Mouse (Mus musculus) limb, embryonic 15.5 days (tissue): ENCODE data around the gene Ccdc149. TPM values are rescaled to one million over a fixed set of nuclear protein-coding genes. Genes with fewer than 3 reads are reported as not detected.

Source experiments
- ATAC-seq: fragments of 200-750 bp; cut with Nextera tagmentation; 2 replicates; pipeline ENCODE4 v1.8.0; 2017; ENCODE audit warnings: low read depth, moderate TSS enrichment; ENCODE audit not compliant: insufficient number of reproducible peaks, low FRiP score, low TSS enrichment
- H3K27ac ChIP-seq: fragments of 300-500 bp; sonication (generic); 2 replicates; pipeline ENCODE4 v1.5.1; 2015; ENCODE audit warnings: moderate library complexity, mild to moderate bottlenecking, inconsistent platforms
- H3K27me3 ChIP-seq: fragments of 300-500 bp; sonication (generic); 2 replicates; pipeline ENCODE4 v1.6.1; 2015; ENCODE audit warnings: inconsistent platforms
- H3K36me3 ChIP-seq: fragments of 300-500 bp; sonication (generic); 2 replicates; pipeline ENCODE4 v1.6.1; 2015; ENCODE audit warnings: inconsistent platforms
- H3K4me1 ChIP-seq: fragments of 300-500 bp; sonication (generic); 2 replicates; pipeline ENCODE4 v1.6.1; 2015; ENCODE audit warnings: inconsistent platforms
- H3K4me2 ChIP-seq: fragments of 300-500 bp; sonication (generic); 2 replicates; pipeline ENCODE4 v1.6.1; 2015; ENCODE audit warnings: mild to moderate bottlenecking, inconsistent platforms
- H3K4me3 ChIP-seq: fragments of 300-500 bp; sonication (generic); 2 replicates; pipeline ENCODE4 v1.5.1; 2015; ENCODE audit warnings: mild to moderate bottlenecking, inconsistent platforms
- H3K9ac ChIP-seq: fragments of 300-500 bp; sonication (generic); 2 replicates; pipeline ENCODE4 v1.6.1; 2015; ENCODE audit warnings: inconsistent platforms
- H3K9me3 ChIP-seq: fragments of 300-500 bp; sonication (generic); 2 replicates; pipeline ENCODE4 v1.6.1; 2016; ENCODE audit warnings: inconsistent platforms
- WGBS: fragments of 180-500 bp; shearing (Covaris S2); methylation state at CpG from one replicate; pipeline ENCODE4 v1.1.7; 2015; 5-methylcytosine and 5-hydroxymethylcytosine counted together
- polyA plus RNA-seq: library from polyadenylated mRNA; unstranded; fragments of >200 nt; fragmentation: Nextera tagmentation; extraction: Ambion mirVana; gene quantifications from 2 replicates; pipeline ENCODE4 v1.2.1, GENCODE M21; 2015

Gene Ccdc149
- polyA plus RNA-seq, 1 experiment from 2014 or later = 3.3 TPM

DNA sequence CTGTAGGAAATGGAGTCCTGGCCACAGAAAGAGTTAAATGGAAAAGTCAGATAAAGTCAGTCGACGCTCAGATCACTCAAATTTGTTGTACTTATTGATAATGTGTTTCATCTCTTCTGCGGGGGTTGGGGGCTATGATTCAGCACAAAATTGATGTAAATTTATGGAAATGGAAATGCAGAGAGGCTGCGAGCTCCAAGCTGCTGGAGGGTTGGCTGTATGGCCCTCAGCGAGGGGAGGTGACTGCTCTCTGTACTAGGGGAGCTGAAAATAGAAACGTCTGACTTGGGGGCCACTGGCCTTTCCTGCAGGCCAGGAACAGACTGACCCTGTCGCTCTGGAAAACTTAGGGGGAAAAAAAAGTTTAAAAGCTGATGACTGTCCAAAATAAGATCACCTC is 5.5 kb upstream of the Ccdc149 start:
- Histone ChIP-seq H3K36me3 (no peaks in the 10 kb centered on the region), H3K4me3 (peak overlapping the region; percentile 47), H3K4me1 (peaks cover 9% of the 10 kb centered on the region), H3K27me3 (peaks cover 12% of the 10 kb centered on the region; the same call in 1 of the 2 replicates), H3K9ac (no peak overlapping the region; the same call in 1 of the 2 replicates), H3K9me3 (no peaks in the 10 kb centered on the region), H3K4me2 (peak overlapping the region; percentile 70), H3K27ac (no peak overlapping the region)
- 10% methylated on average over 7 of the region's 7 CpGs for WGBS
- no peak for ATAC-seq

GRCm38 (mm10) chr5:52476292-52476701 is 5.0 kb upstream of the Ccdc149 start:
- peak overlapping the region; percentile 47 for H3K4me3 ChIP-seq
- peaks cover 13% of the 10 kb centered on the region for H3K4me1 ChIP-seq
- no peaks in the 10 kb centered on the region for H3K36me3 ChIP-seq
- peak; percentile 71 for ATAC-seq
- H3K9me3 ChIP-seq = no peaks in the 10 kb centered on the region
- H3K27ac ChIP-seq = peak overlapping the region; percentile 17; the same call in 1 of the 2 replicates
- H3K9ac ChIP-seq = peak overlapping the region; percentile 14
- WGBS = 1% methylated on average over 23 of the region's 23 CpGs
- peaks cover 16% of the 10 kb centered on the region; the same call in 1 of the 2 replicates for H3K27me3 ChIP-seq
- H3K4me2 ChIP-seq = peak overlapping the region; percentile 70

- Histone ChIP-seq H3K9me3 (no peaks in the 10 kb centered on the region), H3K4me2 (no peak overlapping the region), H3K27me3 (peaks cover 26% of the 10 kb centered on the region; the same call in 1 of the 2 replicates), H3K27ac (no peak overlapping the region), H3K4me1 (peaks cover 19% of the 10 kb centered on the region), H3K36me3 (no peaks in the 10 kb centered on the region), H3K4me3 (no peak overlapping the region), H3K9ac (no peak overlapping the region)
- 84% methylated on average over 7 of the region's 7 CpGs for WGBS
- no peak for ATAC-seq
Measured at GRCm38 (mm10) chr5:52473988-52474387, 2.7 kb upstream of the Ccdc149 start.

DNA sequence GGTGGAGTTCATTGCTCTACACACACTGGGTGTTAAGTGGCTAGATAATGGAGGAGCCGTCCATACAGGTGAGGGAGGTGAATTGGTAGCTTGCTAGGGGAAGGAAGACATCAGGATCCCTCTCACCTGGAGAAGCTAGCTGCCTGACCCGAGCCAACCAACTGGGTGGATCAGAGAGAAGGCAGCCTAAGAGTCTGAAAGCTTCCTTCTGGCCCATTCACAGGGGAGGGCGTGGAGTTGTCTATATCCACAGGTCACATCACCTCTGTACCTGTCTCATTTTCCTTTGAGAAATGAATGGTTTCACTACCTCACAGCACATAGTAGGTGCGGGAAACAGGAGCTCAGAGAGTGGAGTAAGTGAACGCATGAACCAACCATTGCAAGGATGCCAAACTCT is 770 bp downstream of the Ccdc149 start:
- Histone ChIP-seq H3K27ac (no peak overlapping the region), H3K27me3 (peaks cover 26% of the 10 kb centered on the region; the same call in 1 of the 2 replicates), H3K4me1 (peaks cover 10% of the 10 kb centered on the region), H3K4me2 (peak overlapping the region; percentile 95), H3K9me3 (no peaks in the 10 kb centered on the region), H3K9ac (no peak overlapping the region), H3K36me3 (no peaks in the 10 kb centered on the region), H3K4me3 (peak overlapping the region; percentile 54)
- ATAC-seq = 0 out of 2 replicates have a peak, but pooled peaks have one; percentile 30
- 48% methylated on average over 5 of the region's 5 CpGs for WGBS

GRCm38 (mm10) chr5:52467841-52468240 is 3.5 kb downstream of the Ccdc149 start:
- Histone ChIP-seq H3K27me3 (peaks cover 23% of the 10 kb centered on the region; the same call in 1 of the 2 replicates), H3K27ac (no peak overlapping the region), H3K36me3 (no peaks in the 10 kb centered on the region), H3K9me3 (peaks cover 5% of the 10 kb centered on the region; the same call in 1 of the 2 replicates), H3K4me2 (no peak overlapping the region), H3K4me1 (peaks cover 10% of the 10 kb centered on the region), H3K9ac (no peak overlapping the region), H3K4me3 (no peak overlapping the region)
- WGBS = 83% methylated on average over 3 of the region's 3 CpGs
- ATAC-seq = no peak

GRCm38 (mm10) chr5:52462447-52462846 is 8.9 kb downstream of the Ccdc149 start:
- H3K9me3 ChIP-seq = peaks cover 5% of the 10 kb centered on the region; the same call in 1 of the 2 replicates
- H3K4me1 ChIP-seq = no peaks in the 10 kb centered on the region
- no peaks in the 10 kb centered on the region for H3K36me3 ChIP-seq
- no peak overlapping the region for H3K4me3 ChIP-seq
- no peaks in the 10 kb centered on the region for H3K27me3 ChIP-seq
- no peak overlapping the region for H3K27ac ChIP-seq
- no peak for ATAC-seq
- 81% methylated on average over 2 of the region's 2 CpGs for WGBS
- no peak overlapping the region for H3K4me2 ChIP-seq
- no peak overlapping the region for H3K9ac ChIP-seq

DNA sequence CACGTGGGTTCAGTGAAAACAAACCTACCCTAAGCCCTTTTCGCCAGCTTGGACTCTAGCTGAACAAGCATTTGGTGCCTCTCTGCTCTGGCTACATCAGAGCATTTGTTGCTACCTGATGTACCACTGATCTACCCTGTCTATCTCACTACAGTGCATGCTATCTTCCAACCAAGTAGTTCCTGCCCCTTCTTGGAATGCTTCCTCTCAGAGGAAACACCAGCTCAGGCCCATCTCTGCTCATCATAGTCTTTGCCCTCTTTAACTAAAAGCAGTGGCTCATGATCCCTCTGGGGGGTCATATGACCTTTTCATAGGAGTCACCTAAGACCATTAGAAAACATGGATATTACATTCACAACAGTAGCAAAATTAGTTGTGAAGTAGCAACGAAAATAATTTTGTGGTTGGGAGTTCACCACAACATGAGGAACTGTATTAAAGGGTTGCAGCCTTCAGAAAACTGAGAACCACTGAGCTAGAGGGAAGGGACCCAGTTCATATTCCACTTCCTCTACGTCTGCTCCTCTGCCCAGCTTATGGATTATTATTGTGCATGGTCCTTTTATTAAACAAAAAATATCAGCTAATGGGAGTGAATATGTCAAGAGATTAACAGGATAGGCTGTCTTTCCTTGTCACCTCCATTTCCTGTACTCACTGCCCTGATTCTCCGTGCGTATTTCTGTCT is 9.7 kb downstream of the Ccdc149 start:
- no peak for ATAC-seq
- 69% methylated on average over 6 of the region's 6 CpGs for WGBS
- Histone ChIP-seq H3K4me3 (no peak overlapping the region), H3K36me3 (no peaks in the 10 kb centered on the region), H3K27me3 (no peaks in the 10 kb centered on the region), H3K9ac (no peak overlapping the region), H3K9me3 (peaks cover 5% of the 10 kb centered on the region; the same call in 1 of the 2 replicates), H3K4me1 (no peaks in the 10 kb centered on the region), H3K27ac (no peak overlapping the region), H3K4me2 (no peak overlapping the region)

DNA sequence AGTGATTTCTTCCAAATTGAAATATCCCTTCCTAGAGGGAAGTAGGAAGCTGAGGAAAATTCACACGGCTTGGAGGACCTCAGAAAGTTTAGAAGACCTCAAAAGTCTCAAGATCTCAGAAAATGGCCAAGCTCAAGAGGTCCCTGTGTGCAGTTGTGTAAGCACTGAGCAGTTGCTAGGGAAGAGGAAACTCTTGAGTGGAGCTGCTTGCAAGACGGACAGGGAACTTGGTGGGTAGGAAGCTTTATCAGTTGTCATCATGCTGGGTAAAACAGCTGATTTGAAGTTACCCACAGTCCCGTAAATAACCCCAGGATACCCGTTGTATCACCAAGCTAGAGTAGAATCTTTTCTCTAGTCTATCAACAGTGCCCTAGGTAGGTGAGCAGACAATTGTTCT is 12.0 kb downstream of the Ccdc149 start:
- no peaks in the 10 kb centered on the region for H3K4me1 ChIP-seq
- H3K27me3 ChIP-seq = no peaks in the 10 kb centered on the region
- H3K9ac ChIP-seq = no peak overlapping the region
- no peaks in the 10 kb centered on the region for H3K9me3 ChIP-seq
- H3K4me3 ChIP-seq = no peak overlapping the region
- WGBS = 81% methylated on average over 4 of the region's 4 CpGs
- H3K36me3 ChIP-seq = no peaks in the 10 kb centered on the region
- H3K4me2 ChIP-seq = no peak overlapping the region
- ATAC-seq = no peak
- H3K27ac ChIP-seq = no peak overlapping the region

- H3K4me2 ChIP-seq = no peak overlapping the region
- no peak for ATAC-seq
- 58% methylated on average over 6 of the region's 6 CpGs for WGBS
Measured at GRCm38 (mm10) chr5:52457154-52457553, 14.2 kb downstream of the Ccdc149 start.

GRCm38 (mm10) chr5:52450821-52451220 is 20.5 kb downstream of the Ccdc149 start:
- no peak for ATAC-seq
- no peak overlapping the region for H3K4me2 ChIP-seq
- H3K36me3 ChIP-seq = no peaks in the 10 kb centered on the region
- WGBS = 86% methylated on average over 9 of the region's 9 CpGs
- H3K27ac ChIP-seq = no peak overlapping the region
- H3K4me1 ChIP-seq = no peaks in the 10 kb centered on the region
- H3K27me3 ChIP-seq = no peaks in the 10 kb centered on the region
- no peaks in the 10 kb centered on the region for H3K9me3 ChIP-seq
- no peak overlapping the region for H3K9ac ChIP-seq
- H3K4me3 ChIP-seq = no peak overlapping the region

More at GRCm38 (mm10) chr5:52457154-52457553, 14.2 kb downstream of the Ccdc149 start:
- Histone ChIP-seq H3K36me3 (no peaks in the 10 kb centered on the region), H3K9me3 (no peaks in the 10 kb centered on the region), H3K4me1 (no peaks in the 10 kb centered on the region), H3K4me3 (no peak overlapping the region), H3K9ac (no peak overlapping the region), H3K27ac (no peak overlapping the region), H3K27me3 (no peaks in the 10 kb centered on the region)

DNA sequence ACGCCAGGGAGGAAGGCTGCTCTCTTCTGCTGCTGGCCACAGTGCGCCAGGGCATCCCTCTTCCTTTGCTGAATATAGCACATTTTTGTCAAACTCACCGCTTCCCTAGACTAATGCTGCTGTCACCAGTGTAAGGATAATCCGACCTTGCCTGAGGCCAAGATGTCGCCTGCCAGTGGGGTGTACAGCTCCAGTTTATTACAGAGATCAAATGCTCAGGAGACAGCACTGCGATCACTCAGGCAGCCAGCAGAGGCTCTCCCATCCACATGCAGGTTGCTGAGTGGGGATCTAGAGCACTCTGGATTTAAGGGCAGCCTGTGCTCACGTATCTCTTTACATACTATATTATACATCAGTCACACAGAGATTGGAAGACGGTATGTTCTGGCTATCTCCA is 22.1 kb downstream of the Ccdc149 start:
- H3K4me1 ChIP-seq = no peaks in the 10 kb centered on the region
- H3K27ac ChIP-seq = no peak overlapping the region
- ATAC-seq = no peak
- H3K36me3 ChIP-seq = no peaks in the 10 kb centered on the region
- WGBS = 52% methylated on average over 8 of the region's 8 CpGs
- no peak overlapping the region for H3K4me2 ChIP-seq
- no peak overlapping the region for H3K4me3 ChIP-seq
- no peaks in the 10 kb centered on the region for H3K9me3 ChIP-seq
- H3K27me3 ChIP-seq = no peaks in the 10 kb centered on the region
- no peak overlapping the region for H3K9ac ChIP-seq

- no peak overlapping the region for H3K27ac ChIP-seq
- no peaks in the 10 kb centered on the region for H3K4me1 ChIP-seq
- no peak overlapping the region for H3K9ac ChIP-seq
- no peaks in the 10 kb centered on the region for H3K27me3 ChIP-seq
- H3K4me2 ChIP-seq = no peak overlapping the region
- WGBS = 76% methylated on average over 11 of the region's 11 CpGs
- H3K4me3 ChIP-seq = no peak overlapping the region
- no peak for ATAC-seq
- H3K36me3 ChIP-seq = no peaks in the 10 kb centered on the region
- no peaks in the 10 kb centered on the region for H3K9me3 ChIP-seq
Measured at GRCm38 (mm10) chr5:52440278-52440677, 31.0 kb downstream of the Ccdc149 start.
